Mouse (Mus musculus): ENCODE measurements around the gene Cdkal1.

GRCm38 (mm10) chr13:29320421-29320820 is 535.1 kb downstream of the Cdkal1 start:
- TF ChIP-seq CTCF (IDR thresholded peaks at IDR 0.05; ENCODE audit: borderline replicate concordance, insufficient read depth, low read depth, low read length): no peak
- no peak for TF ChIP-seq POLR2A (IDR thresholded peaks at IDR 0.05; ENCODE audit: borderline replicate concordance, insufficient read depth, low read length)
